11 mouse cellular contexts compared by ENCODE assay signal in genomic region chr1:194808261-194808660, GRCm38 (mm10).
DNase-seq lines count a peak whose midpoint lies in the region; ATAC-seq and TF ChIP-seq lines count a peak whose summit lies in the region.
"Had no signal": no experiment of that assay in that cellular context is flagged by ENCODE, and none has a peak within 500 bp of the region (broad histone marks: within the 10 kb centered on the region; RNA-seq: fewer than 3 reads in every experiment).

No protein-coding gene starts in this region.

- H3K9ac ChIP-seq in hindbrain, postnatal 0 days (replicated peaks; ENCODE audit: low read length): no peak overlapping the region
- H3K9ac ChIP-seq in hindbrain, embryonic 14.5 days: no peak overlapping the region
- no peak overlapping the region for H3K9ac ChIP-seq in intestine, embryonic 15.5 days
- H3K9ac ChIP-seq: neural tube, embryonic 13.5 days had no signal

- no peaks in the 10 kb centered on the region for H3K27me3 ChIP-seq in hindbrain, postnatal 0 days (ENCODE audit: insufficient read depth, low read length)
- no peaks in the 10 kb centered on the region for H3K27me3 ChIP-seq in hindbrain, embryonic 14.5 days (ENCODE audit: control insufficient read depth, insufficient read depth, low read length)
- H3K27me3 ChIP-seq in intestine, embryonic 15.5 days (replicated peaks): no peaks in the 10 kb centered on the region
- H3K27me3 ChIP-seq: neural tube, embryonic 13.5 days had no signal

- peaks cover 41% of the 10 kb centered on the region for H3K36me3 ChIP-seq in hindbrain, postnatal 0 days (ENCODE audit: insufficient read depth, low read length)
- H3K36me3 ChIP-seq in hindbrain, embryonic 14.5 days (replicated peaks; ENCODE audit: control insufficient read depth, insufficient read depth): peaks cover 94% of the 10 kb centered on the region
- 0 out of 2 replicates have a peak, but pooled peaks cover 2% of the 10 kb centered on the region for H3K36me3 ChIP-seq in intestine, embryonic 15.5 days

- no peaks in the 10 kb centered on the region for H3K9me3 ChIP-seq in hindbrain, postnatal 0 days (ENCODE audit: low read length)
- H3K9me3 ChIP-seq in hindbrain, embryonic 14.5 days (ENCODE audit: control insufficient read depth, low read length): no peaks in the 10 kb centered on the region
- no peaks in the 10 kb centered on the region for H3K9me3 ChIP-seq in intestine, embryonic 15.5 days
- H3K9me3 ChIP-seq: neural tube, embryonic 13.5 days had no signal

- no peak overlapping the region for H3K4me2 ChIP-seq in hindbrain, postnatal 0 days (ENCODE audit: low read depth, low read length)
- no peak overlapping the region for H3K4me2 ChIP-seq in hindbrain, embryonic 14.5 days (replicated peaks)
- H3K4me2 ChIP-seq in intestine, embryonic 15.5 days (replicated peaks): no peak overlapping the region
- H3K4me2 ChIP-seq: neural tube, embryonic 13.5 days had no signal

- H3K4me3 ChIP-seq in hindbrain, postnatal 0 days (ENCODE audit: low read length): no peak overlapping the region
- H3K4me3 ChIP-seq in hindbrain, embryonic 14.5 days (replicated peaks; ENCODE audit: low read length): no peak overlapping the region
- H3K4me3 ChIP-seq in intestine, embryonic 15.5 days (replicated peaks): no peak overlapping the region
- H3K4me3 ChIP-seq: neural tube, embryonic 13.5 days had no signal

- H3K27ac ChIP-seq in hindbrain, postnatal 0 days: no peak overlapping the region
- no peak overlapping the region for H3K27ac ChIP-seq in hindbrain, embryonic 14.5 days
- no peak overlapping the region for H3K27ac ChIP-seq in intestine, embryonic 15.5 days
- H3K27ac ChIP-seq: macrophage; neural tube, embryonic 13.5 days had no signal

- ATAC-seq in hindbrain, postnatal 0 days: 0 out of 2 replicates have a peak, but pooled peaks have one; percentile 47
- no peak for ATAC-seq in hindbrain, embryonic 14.5 days (ENCODE audit: low FRiP score)
- ATAC-seq in intestine, embryonic 15.5 days: peak; percentile 70

- DNase-seq in hindbrain, postnatal 0 days (ENCODE audit: low spot score): peak; percentile 20
- no peak for DNase-seq in hindbrain, embryonic 14.5 days (ENCODE audit: low spot score)
- peak; percentile 16 for DNase-seq in gastrocnemius, postnatal 10 days
- DNase-seq in lung, postnatal 14 days: peak; percentile 70
- no peak for DNase-seq in spleen, postnatal 10 days (ENCODE audit: low spot score in 2 of 2)
- no peak for DNase-seq in B cell, adult 2 months
- DNase-seq in thymus, postnatal 14 days: no peak
- DNase-seq: adrenal gland, postnatal 14 days had no signal

- no peak for TF ChIP-seq CTCF in hindbrain, postnatal 0 days (IDR thresholded peaks at IDR 0.05; ENCODE audit: low read depth)

- H3K4me1 ChIP-seq in hindbrain, postnatal 0 days (ENCODE audit: insufficient read depth, low read length): no peaks in the 10 kb centered on the region
- no peaks in the 10 kb centered on the region for H3K4me1 ChIP-seq in hindbrain, embryonic 14.5 days (replicated peaks; ENCODE audit: control insufficient read depth, insufficient read depth, low read length)
- no peaks in the 10 kb centered on the region for H3K4me1 ChIP-seq in intestine, embryonic 15.5 days (replicated peaks)

Comparison
In these comparisons a context has a peak if more than half of its experiments do, and no peak if none do; other contexts are left out.
1. DNase-seq: peak in hindbrain, postnatal 0 days (single experiment), gastrocnemius, postnatal 10 days (single experiment) and lung, postnatal 14 days (single experiment); none in hindbrain, embryonic 14.5 days (single experiment), spleen, postnatal 10 days (0 of 2), B cell, adult 2 months (0 of 2) and thymus, postnatal 14 days (single experiment).